Mouse (Mus musculus): ENCODE data around the gene Ggta1. TPM values are rescaled to one million over a fixed set of nuclear protein-coding genes. Genes with fewer than 3 reads are reported as not detected.

The Ggta1 gene
- polyA plus RNA-seq, 1 experiment = 4.9 TPM

GRCm38 (mm10) chr2:35448914-35449670 lies 13.9 kb downstream of the Ggta1 start:
- TF ChIP-seq USF1 (IDR thresholded peaks at IDR 0.05; ENCODE audit: low read depth) = no peak
- TF ChIP-seq E2F4 (IDR thresholded peaks at IDR 0.05; ENCODE audit: insufficient read depth) = no peak
- no peak for TF ChIP-seq POLR2A (IDR thresholded peaks at IDR 0.05; ENCODE audit: insufficient read length, low read depth)

GRCm38 (mm10) chr2:35448215-35448913 lies 14.7 kb downstream of the Ggta1 start:
- H3K27me3 ChIP-seq (ENCODE audit: control insufficient read depth, insufficient read depth, insufficient read length) = no peaks in the 10 kb centered on the region
- TF ChIP-seq MYOG (IDR thresholded peaks at IDR 0.05; ENCODE audit: control insufficient read depth in 1 of 3, insufficient read depth in 1 of 3, insufficient read length in 2 of 3, low read depth in 2 of 3) = peak; percentile 54 to 91 (median 66)
- peak; percentile 4 to 86 (median 75) for TF ChIP-seq MYOD1 (IDR thresholded peaks at IDR 0.05; ENCODE audit: control insufficient read depth in 1 of 3, insufficient read length in 2 of 3, low read depth in 2 of 3)
- no peak for TF ChIP-seq CEBPB (IDR thresholded peaks at IDR 0.05; ENCODE audit: insufficient read depth, poor library complexity, severe bottlenecking)
- H3ac ChIP-seq (ENCODE audit: control insufficient read depth, insufficient read length) = no peak overlapping the region
- no peaks in the 10 kb centered on the region for H3K79me2 ChIP-seq (ENCODE audit: control insufficient read depth, insufficient read depth)
- no peak overlapping the region for H3K4me3 ChIP-seq
- H3K4me2 ChIP-seq (ENCODE audit: low read depth) = peak overlapping the region; percentile 49
- no peaks in the 10 kb centered on the region for H3K36me3 ChIP-seq (ENCODE audit: control insufficient read depth, insufficient read depth)

More at GRCm38 (mm10) chr2:35448914-35449670, 13.9 kb downstream of the Ggta1 start:
- Histone ChIP-seq H3K79me2 (ENCODE audit: control insufficient read depth, insufficient read depth) (no peaks in the 10 kb centered on the region), H3K27me3 (ENCODE audit: control insufficient read depth, insufficient read depth, insufficient read length) (no peaks in the 10 kb centered on the region), H3K36me3 (ENCODE audit: control insufficient read depth, insufficient read depth) (no peaks in the 10 kb centered on the region), H3ac (ENCODE audit: control insufficient read depth, insufficient read length) (no peak overlapping the region), H3K4me2 (ENCODE audit: low read depth) (peak overlapping the region; percentile 28), H3K4me3 (no peak overlapping the region)

- TF ChIP-seq MYOG (IDR thresholded peaks at IDR 0.05; ENCODE audit: control insufficient read depth in 1 of 3, insufficient read depth in 1 of 3, insufficient read length in 2 of 3, low read depth in 2 of 3) (peak in 1 of 3 experiments; percentile 42), POLR2AphosphoS2 (IDR thresholded peaks at IDR 0.05; ENCODE audit: insufficient read length, low read depth) (no peak), USF1 (IDR thresholded peaks at IDR 0.05; ENCODE audit: low read depth) (peak; percentile 92), MYOD1 (IDR thresholded peaks at IDR 0.05; ENCODE audit: control insufficient read depth in 1 of 3, insufficient read length in 2 of 3, low read depth in 2 of 3) (peak in 2 of 3 experiments; percentile 47 to 48), E2F4 (IDR thresholded peaks at IDR 0.05; ENCODE audit: insufficient read depth) (no peak)
- no peaks in the 10 kb centered on the region for H3K27me3 ChIP-seq (ENCODE audit: control insufficient read depth, insufficient read depth, insufficient read length)
- no peaks in the 10 kb centered on the region for H3K36me3 ChIP-seq (ENCODE audit: control insufficient read depth, insufficient read depth)
- peak overlapping the region; percentile 49 for H3K4me2 ChIP-seq (ENCODE audit: low read depth)
- H3K79me2 ChIP-seq (ENCODE audit: control insufficient read depth, insufficient read depth) = no peaks in the 10 kb centered on the region
- no peak overlapping the region for H3ac ChIP-seq (ENCODE audit: control insufficient read depth, insufficient read length)
- no peak overlapping the region for H3K4me3 ChIP-seq
These were observed 15.6 kb downstream of the Ggta1 start for GRCm38 (mm10) chr2:35447453-35447852.

GRCm38 (mm10) chr2:35446798-35447197 lies 16.2 kb downstream of the Ggta1 start:
- H3ac ChIP-seq (ENCODE audit: control insufficient read depth, insufficient read length) = no peak overlapping the region
- H3K4me3 ChIP-seq = no peak overlapping the region
- no peaks in the 10 kb centered on the region for H3K27me3 ChIP-seq (ENCODE audit: control insufficient read depth, insufficient read depth, insufficient read length)
- no peak for TF ChIP-seq TCF12 (IDR thresholded peaks at IDR 0.05; ENCODE audit: insufficient read depth, poor library complexity, severe bottlenecking)
- no peak for TF ChIP-seq USF1 (IDR thresholded peaks at IDR 0.05; ENCODE audit: low read depth)
- no peak for TF ChIP-seq REST (IDR thresholded peaks at IDR 0.05; ENCODE audit: insufficient read depth, insufficient read length)
- TF ChIP-seq MYOG (IDR thresholded peaks at IDR 0.05; ENCODE audit: control insufficient read depth in 1 of 3, insufficient read depth in 1 of 3, insufficient read length in 2 of 3, low read depth in 2 of 3) = no peak
- TF ChIP-seq MAX (IDR thresholded peaks at IDR 0.05; ENCODE audit: low read depth) = no peak
- TF ChIP-seq CEBPB (IDR thresholded peaks at IDR 0.05; ENCODE audit: insufficient read depth, poor library complexity, severe bottlenecking) = no peak
- no peak for TF ChIP-seq POLR2A (IDR thresholded peaks at IDR 0.05; ENCODE audit: insufficient read length, low read depth)
- TF ChIP-seq E2F4 (IDR thresholded peaks at IDR 0.05; ENCODE audit: insufficient read depth) = no peak
- no peak for TF ChIP-seq POLR2AphosphoS2 (IDR thresholded peaks at IDR 0.05; ENCODE audit: insufficient read length, low read depth)
- TF ChIP-seq SRF (IDR thresholded peaks at IDR 0.05; ENCODE audit: control insufficient read depth, insufficient read length, low read depth) = no peak
- TF ChIP-seq TCF3 (IDR thresholded peaks at IDR 0.05; ENCODE audit: insufficient read length, low read depth) = no peak
- no peak for TF ChIP-seq MYOD1 (IDR thresholded peaks at IDR 0.05; ENCODE audit: control insufficient read depth in 1 of 3, insufficient read length in 2 of 3, low read depth in 2 of 3)
- no peaks in the 10 kb centered on the region for H3K79me2 ChIP-seq (ENCODE audit: control insufficient read depth, insufficient read depth)
- H3K36me3 ChIP-seq (ENCODE audit: control insufficient read depth, insufficient read depth) = no peaks in the 10 kb centered on the region
- H3K4me2 ChIP-seq (ENCODE audit: low read depth) = no peak overlapping the region

- Histone ChIP-seq H3K36me3 (ENCODE audit: control insufficient read depth, insufficient read depth) (no peaks in the 10 kb centered on the region), H3K27me3 (ENCODE audit: control insufficient read depth, insufficient read depth, insufficient read length) (no peaks in the 10 kb centered on the region), H3K79me2 (ENCODE audit: control insufficient read depth, insufficient read depth) (no peaks in the 10 kb centered on the region), H3ac (ENCODE audit: control insufficient read depth, insufficient read length) (no peak overlapping the region), H3K4me2 (ENCODE audit: low read depth) (no peak overlapping the region), H3K4me3 (no peak overlapping the region)
- TF ChIP-seq SRF (IDR thresholded peaks at IDR 0.05; ENCODE audit: control insufficient read depth, insufficient read length, low read depth) (no peak), TCF12 (IDR thresholded peaks at IDR 0.05; ENCODE audit: insufficient read depth, poor library complexity, severe bottlenecking) (no peak), POLR2A (IDR thresholded peaks at IDR 0.05; ENCODE audit: insufficient read length, low read depth) (no peak), POLR2AphosphoS2 (IDR thresholded peaks at IDR 0.05; ENCODE audit: insufficient read length, low read depth) (no peak), MYOD1 (IDR thresholded peaks at IDR 0.05; ENCODE audit: control insufficient read depth in 1 of 3, insufficient read length in 2 of 3, low read depth in 2 of 3) (no peak), USF1 (IDR thresholded peaks at IDR 0.05; ENCODE audit: low read depth) (no peak), E2F4 (IDR thresholded peaks at IDR 0.05; ENCODE audit: insufficient read depth) (no peak), TCF3 (IDR thresholded peaks at IDR 0.05; ENCODE audit: insufficient read length, low read depth) (no peak)
These were observed 16.7 kb downstream of the Ggta1 start for GRCm38 (mm10) chr2:35446300-35446699.

Measured in myocyte (in vitro differentiated cells).